Mouse (Mus musculus): ENCODE measurements around the gene 1810046K07Rik. TPM values are rescaled to one million over a fixed set of nuclear protein-coding genes. Genes with fewer than 3 reads are reported as not detected.

The 1810046K07Rik gene
- polyA plus RNA-seq, 1 experiment: not detected

GRCm38 (mm10) chr9:51272102-51272501 lies 56.6 kb downstream of the 1810046K07Rik start:
- no peaks in the 10 kb centered on the region for H3K79me2 ChIP-seq (ENCODE audit: control insufficient read depth, insufficient read depth)
- TF ChIP-seq MAX (IDR thresholded peaks at IDR 0.05; ENCODE audit: low read depth): no peak
- TF ChIP-seq POLR2A (IDR thresholded peaks at IDR 0.05; ENCODE audit: insufficient read length, low read depth): no peak
- no peak for TF ChIP-seq TCF12 (IDR thresholded peaks at IDR 0.05; ENCODE audit: insufficient read depth, poor library complexity, severe bottlenecking)
- no peak for TF ChIP-seq MYOG (IDR thresholded peaks at IDR 0.05; ENCODE audit: control insufficient read depth in 1 of 3, insufficient read depth in 1 of 3, insufficient read length in 2 of 3, low read depth in 2 of 3)
- no peak for TF ChIP-seq USF1 (IDR thresholded peaks at IDR 0.05; ENCODE audit: low read depth)
- TF ChIP-seq E2F4 (IDR thresholded peaks at IDR 0.05; ENCODE audit: insufficient read depth): no peak
- TF ChIP-seq SRF (IDR thresholded peaks at IDR 0.05; ENCODE audit: control insufficient read depth, insufficient read length, low read depth): no peak
- TF ChIP-seq POLR2AphosphoS2 (IDR thresholded peaks at IDR 0.05; ENCODE audit: insufficient read length, low read depth): no peak
- no peak for TF ChIP-seq REST (IDR thresholded peaks at IDR 0.05; ENCODE audit: insufficient read depth, insufficient read length)
- TF ChIP-seq CEBPB (IDR thresholded peaks at IDR 0.05; ENCODE audit: insufficient read depth, poor library complexity, severe bottlenecking): no peak
- TF ChIP-seq MYOD1 (IDR thresholded peaks at IDR 0.05; ENCODE audit: control insufficient read depth in 1 of 3, insufficient read length in 2 of 3, low read depth in 2 of 3): no peak
- no peak for TF ChIP-seq TCF3 (IDR thresholded peaks at IDR 0.05; ENCODE audit: insufficient read length, low read depth)
- H3K36me3 ChIP-seq (ENCODE audit: control insufficient read depth, insufficient read depth): no peaks in the 10 kb centered on the region
- H3K4me2 ChIP-seq (ENCODE audit: low read depth): no peak overlapping the region
- no peak overlapping the region for H3ac ChIP-seq (ENCODE audit: control insufficient read depth, insufficient read length)
- H3K4me3 ChIP-seq: no peak overlapping the region
- H3K27me3 ChIP-seq (ENCODE audit: control insufficient read depth, insufficient read depth, insufficient read length): no peaks in the 10 kb centered on the region

DNA sequence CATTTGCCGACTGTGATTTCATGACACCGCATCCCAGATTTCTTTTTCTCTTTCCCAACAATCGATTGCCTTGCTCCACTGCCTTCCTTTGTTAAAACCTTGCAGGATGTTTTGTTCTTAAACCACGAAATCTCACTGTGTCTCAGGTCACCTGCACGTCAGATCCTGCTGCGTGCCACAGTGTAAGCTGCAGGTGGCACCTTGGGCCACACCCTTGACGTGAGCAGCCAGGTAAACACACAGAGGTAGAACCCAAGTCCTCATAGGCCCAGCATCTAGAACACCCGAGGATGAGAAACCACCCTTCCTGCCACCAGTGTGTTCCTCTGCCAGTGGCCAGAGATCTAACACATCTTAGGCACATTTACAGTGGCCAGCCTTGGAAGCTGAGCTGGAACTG lies 57.6 kb downstream of the 1810046K07Rik start:
- H3K4me2 ChIP-seq (ENCODE audit: low read depth): no peak overlapping the region
- H3K36me3 ChIP-seq (ENCODE audit: control insufficient read depth, insufficient read depth): no peaks in the 10 kb centered on the region
- no peaks in the 10 kb centered on the region for H3K79me2 ChIP-seq (ENCODE audit: control insufficient read depth, insufficient read depth)
- H3K4me3 ChIP-seq: no peak overlapping the region
- no peaks in the 10 kb centered on the region for H3K27me3 ChIP-seq (ENCODE audit: control insufficient read depth, insufficient read depth, insufficient read length)
- TF ChIP-seq POLR2AphosphoS2 (IDR thresholded peaks at IDR 0.05; ENCODE audit: insufficient read length, low read depth) (no peak), POLR2A (IDR thresholded peaks at IDR 0.05; ENCODE audit: insufficient read length, low read depth) (no peak)
- H3ac ChIP-seq (ENCODE audit: control insufficient read depth, insufficient read length): no peak overlapping the region

DNA sequence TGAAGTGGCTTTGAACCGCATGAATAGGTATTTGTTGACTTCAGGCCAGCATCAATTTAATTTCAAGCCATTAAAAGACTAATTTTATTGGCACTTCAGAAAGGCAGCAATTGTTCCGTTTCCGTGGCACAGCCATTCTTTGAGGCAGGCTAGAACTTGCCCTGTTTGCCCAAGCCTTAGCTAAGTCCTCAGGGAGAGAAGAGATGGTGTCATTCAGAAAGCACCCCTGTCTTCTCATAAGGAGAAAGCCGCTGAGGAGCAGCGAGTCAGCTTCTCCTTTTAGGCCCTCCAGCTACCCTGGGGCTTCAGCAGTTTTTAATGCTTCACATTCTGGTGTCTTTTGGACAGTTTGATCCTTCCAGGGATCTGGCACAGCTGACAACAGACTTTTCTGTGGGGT lies 59.9 kb downstream of the 1810046K07Rik start:
- Histone ChIP-seq H3K27me3 (ENCODE audit: control insufficient read depth, insufficient read depth, insufficient read length) (peaks cover 7% of the 10 kb centered on the region), H3K79me2 (ENCODE audit: control insufficient read depth, insufficient read depth) (no peaks in the 10 kb centered on the region), H3K4me3 (no peak overlapping the region), H3K36me3 (ENCODE audit: control insufficient read depth, insufficient read depth) (no peaks in the 10 kb centered on the region), H3K4me2 (ENCODE audit: low read depth) (no peak overlapping the region), H3ac (ENCODE audit: control insufficient read depth, insufficient read length) (no peak overlapping the region)
- TF ChIP-seq MYOD1 (IDR thresholded peaks at IDR 0.05; ENCODE audit: control insufficient read depth in 1 of 3, insufficient read length in 2 of 3, low read depth in 2 of 3) (no peak), TCF12 (IDR thresholded peaks at IDR 0.05; ENCODE audit: insufficient read depth, poor library complexity, severe bottlenecking) (no peak), POLR2A (IDR thresholded peaks at IDR 0.05; ENCODE audit: insufficient read length, low read depth) (no peak), REST (IDR thresholded peaks at IDR 0.05; ENCODE audit: insufficient read depth, insufficient read length) (no peak), E2F4 (IDR thresholded peaks at IDR 0.05; ENCODE audit: insufficient read depth) (no peak), SRF (IDR thresholded peaks at IDR 0.05; ENCODE audit: control insufficient read depth, insufficient read length, low read depth) (no peak), CEBPB (IDR thresholded peaks at IDR 0.05; ENCODE audit: insufficient read depth, poor library complexity, severe bottlenecking) (no peak)

DNA sequence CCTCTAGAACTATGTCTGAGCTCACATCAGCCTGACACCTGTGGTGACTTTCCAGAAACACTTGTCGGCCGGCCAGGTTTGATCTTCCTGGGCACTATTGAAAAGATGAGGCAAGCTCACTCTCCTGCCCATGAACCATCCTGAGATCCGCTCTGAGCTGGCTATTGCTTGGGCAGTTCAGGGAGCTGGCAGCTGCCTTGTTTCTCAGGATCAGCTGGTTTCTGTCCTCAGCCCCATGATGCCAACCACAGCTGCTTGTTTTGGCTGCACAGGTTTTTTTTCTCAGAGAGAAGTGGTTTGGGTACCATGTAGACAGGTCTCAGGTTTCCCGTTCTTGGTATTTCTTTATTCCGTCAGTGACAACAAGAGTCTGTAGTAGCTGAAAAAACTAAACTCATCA lies 70.3 kb downstream of the 1810046K07Rik start:
- Histone ChIP-seq H3K27me3 (ENCODE audit: control insufficient read depth, insufficient read depth, insufficient read length) (peaks cover 4% of the 10 kb centered on the region), H3K4me2 (ENCODE audit: low read depth) (no peak overlapping the region), H3K4me3 (no peak overlapping the region), H3K36me3 (ENCODE audit: control insufficient read depth, insufficient read depth) (no peaks in the 10 kb centered on the region), H3K79me2 (ENCODE audit: control insufficient read depth, insufficient read depth) (no peaks in the 10 kb centered on the region), H3ac (ENCODE audit: control insufficient read depth, insufficient read length) (no peak overlapping the region)
- peak in 2 of 3 experiments; percentile 31 to 69 for TF ChIP-seq MYOG (IDR thresholded peaks at IDR 0.05; ENCODE audit: control insufficient read depth in 1 of 3, insufficient read depth in 1 of 3, insufficient read length in 2 of 3, low read depth in 2 of 3)
- TF ChIP-seq MYOD1 (IDR thresholded peaks at IDR 0.05; ENCODE audit: control insufficient read depth in 1 of 3, insufficient read length in 2 of 3, low read depth in 2 of 3): peak in 2 of 3 experiments; percentile 60 to 66
- TF ChIP-seq TCF12 (IDR thresholded peaks at IDR 0.05; ENCODE audit: insufficient read depth, poor library complexity, severe bottlenecking): no peak

GRCm38 (mm10) chr9:51256780-51257502 lies 71.8 kb downstream of the 1810046K07Rik start:
- Histone ChIP-seq H3K36me3 (ENCODE audit: control insufficient read depth, insufficient read depth) (no peaks in the 10 kb centered on the region), H3K4me2 (ENCODE audit: low read depth) (no peak overlapping the region), H3K79me2 (ENCODE audit: control insufficient read depth, insufficient read depth) (no peaks in the 10 kb centered on the region), H3K4me3 (no peak overlapping the region), H3ac (ENCODE audit: control insufficient read depth, insufficient read length) (no peak overlapping the region), H3K27me3 (ENCODE audit: control insufficient read depth, insufficient read depth, insufficient read length) (no peaks in the 10 kb centered on the region)
- TF ChIP-seq TCF12 (IDR thresholded peaks at IDR 0.05; ENCODE audit: insufficient read depth, poor library complexity, severe bottlenecking) (no peak), REST (IDR thresholded peaks at IDR 0.05; ENCODE audit: insufficient read depth, insufficient read length) (no peak), CEBPB (IDR thresholded peaks at IDR 0.05; ENCODE audit: insufficient read depth, poor library complexity, severe bottlenecking) (no peak), USF1 (IDR thresholded peaks at IDR 0.05; ENCODE audit: low read depth) (no peak), E2F4 (IDR thresholded peaks at IDR 0.05; ENCODE audit: insufficient read depth) (no peak), MYOD1 (IDR thresholded peaks at IDR 0.05; ENCODE audit: control insufficient read depth in 1 of 3, insufficient read length in 2 of 3, low read depth in 2 of 3) (no peak), SRF (IDR thresholded peaks at IDR 0.05; ENCODE audit: control insufficient read depth, insufficient read length, low read depth) (no peak), TCF3 (IDR thresholded peaks at IDR 0.05; ENCODE audit: insufficient read length, low read depth) (no peak), POLR2AphosphoS2 (IDR thresholded peaks at IDR 0.05; ENCODE audit: insufficient read length, low read depth) (no peak), MAX (IDR thresholded peaks at IDR 0.05; ENCODE audit: low read depth) (no peak), POLR2A (IDR thresholded peaks at IDR 0.05; ENCODE audit: insufficient read length, low read depth) (no peak), MYOG (IDR thresholded peaks at IDR 0.05; ENCODE audit: control insufficient read depth in 1 of 3, insufficient read depth in 1 of 3, insufficient read length in 2 of 3, low read depth in 2 of 3) (no peak)

Other genes starting within 250 kb of the 1810046K07Rik start
- gene 4833427G06Rik, start 226.8 kb downstream of the 1810046K07Rik start, polyA plus RNA-seq (2012; fragmentation: generic; extraction: Trizol): 2.4 TPM
- gene Gm32742, start 163.4 kb downstream of the 1810046K07Rik start, polyA plus RNA-seq (2012; fragmentation: generic; extraction: Trizol): 0.22 TPM
- gene Pou2af1, start 115.2 kb downstream of the 1810046K07Rik start, polyA plus RNA-seq (2012; fragmentation: generic; extraction: Trizol): 1.4 TPM
- gene Colca2, start 50.3 kb downstream of the 1810046K07Rik start, polyA plus RNA-seq (2012; fragmentation: generic; extraction: Trizol): 2.9 TPM